Mouse (Mus musculus) megakaryocyte, embryonic 14.5 days (primary cell): ENCODE data around the gene D630039A03Rik. TPM values are rescaled to one million over a fixed set of nuclear protein-coding genes. Genes with fewer than 3 reads are reported as not detected.
"Not testable (repeated sequence)": the region's sequence is repeated elsewhere in the genome, so short reads cannot be mapped to it uniquely, and the experiment has no call there.

Experiments
- H3K27me3 ChIP-seq: replicated peaks from 2 replicates; pipeline ENCODE3; 2012; ENCODE audit warnings: inconsistent platforms
- H3K36me3 ChIP-seq: replicated peaks from 2 replicates; pipeline ENCODE3; 2012; ENCODE audit warnings: low read length, inconsistent platforms, mixed read lengths
- H3K4me1 ChIP-seq: 2 replicates; pipeline ENCODE4 v1.6.1; 2012; ENCODE audit warnings: inconsistent platforms
- H3K4me3 ChIP-seq: replicated peaks from 2 replicates; pipeline ENCODE3; 2012; ENCODE audit warnings: moderate library complexity, mild to moderate bottlenecking, inconsistent platforms
- H3K9me3 ChIP-seq: 2 replicates; pipeline ENCODE4 v1.6.1; 2012; ENCODE audit warnings: inconsistent platforms
- FLI1 ChIP-seq: IDR thresholded peaks from 2 replicates; pipeline ENCODE4 v1.6.1; 2012; ENCODE audit warnings: low read length, inconsistent platforms, mixed read lengths
- GATA1 ChIP-seq: IDR thresholded peaks from 3 replicates; pipeline ENCODE4 v1.6.1; 2012; ENCODE audit warnings: mixed read lengths, low read length, inconsistent platforms, borderline replicate concordance
- polyA plus RNA-seq: library from polyadenylated mRNA; stranded (reverse); fragments of >175 nt; gene quantifications from 2 replicates; pipeline ENCODE4 v1.2.3, GENCODE M21; 2012; ENCODE audit warnings: low replicate concordance; ENCODE audit not compliant: insufficient read depth

D630039A03Rik gene
- polyA plus RNA-seq, 1 experiment = not detected

DNA sequence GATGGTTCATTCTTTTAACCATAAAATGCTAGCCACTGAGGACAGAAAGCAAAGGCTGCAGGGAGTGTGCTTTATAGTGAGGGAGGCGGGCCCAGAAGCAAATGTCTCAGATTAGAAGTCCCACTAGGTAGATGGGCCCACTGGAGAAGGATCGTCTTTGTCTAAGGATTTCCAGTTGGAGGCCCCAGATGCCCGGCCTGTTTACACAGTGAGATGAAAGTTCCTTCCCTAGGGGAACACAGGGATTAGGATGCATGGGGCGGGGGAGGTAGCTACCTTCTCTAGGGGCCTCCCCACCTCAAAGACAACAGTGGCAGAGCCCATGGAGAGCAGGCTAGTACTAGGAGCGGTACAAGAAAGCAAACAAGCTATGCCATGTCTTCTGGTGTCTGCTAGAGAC lies 21.0 kb downstream of the D630039A03Rik start:
- Histone ChIP-seq H3K36me3 (peaks cover 7% of the 10 kb centered on the region), H3K4me1 (peaks cover 12% of the 10 kb centered on the region), H3K27me3 (peaks cover 3% of the 10 kb centered on the region), H3K9me3 (no peaks in the 10 kb centered on the region; the same call in 1 of the 2 replicates), H3K4me3 (no peak overlapping the region)
- TF ChIP-seq GATA1 (no peak), FLI1 (no peak)

DNA sequence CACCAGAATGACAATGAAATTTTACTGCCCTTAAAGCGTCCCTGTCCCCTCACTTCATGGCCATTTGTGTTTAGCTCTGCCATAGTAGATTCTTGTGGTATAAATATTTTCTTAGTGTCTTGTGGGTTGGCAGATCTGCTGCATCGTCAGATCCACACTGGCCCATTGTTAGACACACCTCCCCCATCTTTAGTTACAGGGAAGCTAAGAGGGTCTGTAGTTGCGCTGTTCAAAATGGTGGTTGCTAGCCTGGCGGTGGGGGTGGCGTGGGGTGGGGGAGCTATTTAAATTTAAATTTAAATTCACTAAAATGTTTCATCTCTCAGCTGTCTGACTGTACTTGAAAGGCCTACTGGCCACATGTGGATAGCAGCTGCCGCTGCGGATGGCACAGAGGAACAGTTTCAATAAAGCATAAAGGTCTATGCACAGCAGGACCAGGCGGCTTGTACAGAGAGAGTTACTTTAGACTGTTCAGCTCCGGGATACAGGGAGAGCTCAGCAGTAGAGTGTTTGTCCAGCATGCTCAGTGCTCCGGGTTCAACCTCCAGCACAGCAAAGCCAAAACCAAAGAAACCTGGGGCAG lies 24.0 kb downstream of the D630039A03Rik start:
- Histone ChIP-seq H3K4me1 (peaks cover 12% of the 10 kb centered on the region), H3K9me3 (no peaks in the 10 kb centered on the region), H3K4me3 (no peak overlapping the region), H3K27me3 (no peaks in the 10 kb centered on the region), H3K36me3 (peaks cover 7% of the 10 kb centered on the region)
- TF ChIP-seq GATA1 (no peak), FLI1 (no peak)

DNA sequence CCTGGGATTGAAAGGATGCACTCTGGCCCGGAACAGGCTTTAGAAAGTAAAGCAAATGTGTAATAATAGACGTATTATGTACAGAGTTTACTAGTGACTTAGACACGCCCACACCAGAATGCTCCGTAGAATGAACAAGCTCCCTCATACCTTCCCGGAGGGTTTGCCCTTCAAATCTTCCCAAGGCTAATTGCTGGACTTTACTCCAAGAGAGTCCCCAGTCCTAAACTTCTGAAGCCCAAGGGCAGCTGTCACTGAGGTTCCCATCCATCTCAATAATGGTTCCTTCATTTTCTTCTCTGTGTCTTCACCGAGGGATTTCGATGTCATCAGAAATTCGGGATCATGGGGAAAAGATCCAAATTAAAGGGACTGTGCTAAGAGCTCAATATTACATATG lies 26.3 kb downstream of the D630039A03Rik start:
- H3K27me3 ChIP-seq = no peaks in the 10 kb centered on the region
- TF ChIP-seq GATA1 = no peak
- TF ChIP-seq FLI1 = no peak
- H3K9me3 ChIP-seq = no peaks in the 10 kb centered on the region
- no peaks in the 10 kb centered on the region for H3K4me1 ChIP-seq
- peaks cover 7% of the 10 kb centered on the region for H3K36me3 ChIP-seq
- no peak overlapping the region for H3K4me3 ChIP-seq

DNA sequence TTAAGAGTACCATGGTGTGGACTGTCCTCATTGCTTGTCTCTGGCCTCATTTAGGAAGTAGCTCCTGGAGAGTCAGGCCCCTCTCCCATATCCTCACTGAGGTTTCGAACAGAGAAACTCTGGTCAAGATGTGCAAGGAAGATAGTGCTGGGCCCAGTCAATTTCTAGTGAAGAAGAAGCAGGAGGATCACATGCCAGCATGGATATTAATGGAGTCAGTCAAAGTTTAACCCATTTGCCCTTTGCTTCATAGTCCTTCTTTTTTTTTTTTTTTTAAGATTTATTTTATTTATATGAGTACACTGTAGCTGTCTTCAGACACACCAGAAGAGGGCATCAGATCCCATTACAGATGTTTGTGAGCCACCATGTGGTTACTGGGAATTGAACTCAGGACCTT lies 27.1 kb downstream of the D630039A03Rik start:
- H3K4me3 ChIP-seq, H3K36me3 ChIP-seq, H3K9me3 ChIP-seq, H3K4me1 ChIP-seq, H3K27me3 ChIP-seq: not testable (repeated sequence)

DNA sequence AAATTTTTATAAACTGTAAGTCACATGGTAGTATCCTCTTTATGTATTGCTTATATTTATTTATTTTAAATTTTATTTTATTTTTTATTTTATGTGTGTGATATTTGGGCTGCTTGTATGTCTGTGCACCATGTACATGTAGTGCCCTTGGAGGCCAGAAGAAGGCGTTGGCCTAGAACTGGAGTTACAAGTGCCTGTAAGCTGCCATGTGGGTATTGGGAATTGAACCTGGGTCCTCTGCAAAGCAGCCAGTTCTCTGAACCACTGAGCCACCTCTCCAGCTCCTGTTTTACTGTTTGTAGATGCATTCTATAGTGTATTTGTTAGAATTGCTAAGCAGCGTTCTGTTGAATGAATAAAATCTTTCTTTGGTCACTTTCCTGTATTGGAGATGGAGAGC lies 27.9 kb downstream of the D630039A03Rik start:
- H3K4me3 ChIP-seq = no peak overlapping the region
- no peak for TF ChIP-seq FLI1
- TF ChIP-seq GATA1 = no peak
- peaks cover under 1% of the 10 kb centered on the region; the same call in 1 of the 2 replicates for H3K9me3 ChIP-seq
- H3K36me3 ChIP-seq = peaks cover 6% of the 10 kb centered on the region
- no peaks in the 10 kb centered on the region for H3K27me3 ChIP-seq
- H3K4me1 ChIP-seq = peaks cover 3% of the 10 kb centered on the region; the same call in 1 of the 2 replicates

DNA sequence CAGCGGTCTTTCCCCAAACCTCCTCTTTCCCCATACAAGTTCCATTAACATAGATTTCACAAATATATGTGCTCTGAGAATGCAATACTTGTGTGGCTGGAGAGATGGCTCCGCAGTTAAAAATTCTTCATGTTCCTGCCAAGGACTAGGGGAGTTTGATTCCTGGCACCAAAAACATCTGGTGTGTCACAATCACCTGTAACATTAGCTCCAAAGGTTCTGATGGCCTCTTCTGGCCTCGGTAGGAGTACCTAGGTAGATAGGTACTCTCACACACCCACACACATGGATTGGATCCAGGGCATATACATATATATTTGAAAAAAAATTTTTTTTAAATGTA lies 29.2 kb downstream of the D630039A03Rik start:
- Histone ChIP-seq H3K36me3 (peaks cover 5% of the 10 kb centered on the region), H3K4me1 (peaks cover 4% of the 10 kb centered on the region; the same call in 1 of the 2 replicates), H3K4me3 (no peak overlapping the region), H3K9me3 (peaks cover 9% of the 10 kb centered on the region), H3K27me3 (no peaks in the 10 kb centered on the region)
- TF ChIP-seq FLI1 (no peak), GATA1 (no peak)

DNA sequence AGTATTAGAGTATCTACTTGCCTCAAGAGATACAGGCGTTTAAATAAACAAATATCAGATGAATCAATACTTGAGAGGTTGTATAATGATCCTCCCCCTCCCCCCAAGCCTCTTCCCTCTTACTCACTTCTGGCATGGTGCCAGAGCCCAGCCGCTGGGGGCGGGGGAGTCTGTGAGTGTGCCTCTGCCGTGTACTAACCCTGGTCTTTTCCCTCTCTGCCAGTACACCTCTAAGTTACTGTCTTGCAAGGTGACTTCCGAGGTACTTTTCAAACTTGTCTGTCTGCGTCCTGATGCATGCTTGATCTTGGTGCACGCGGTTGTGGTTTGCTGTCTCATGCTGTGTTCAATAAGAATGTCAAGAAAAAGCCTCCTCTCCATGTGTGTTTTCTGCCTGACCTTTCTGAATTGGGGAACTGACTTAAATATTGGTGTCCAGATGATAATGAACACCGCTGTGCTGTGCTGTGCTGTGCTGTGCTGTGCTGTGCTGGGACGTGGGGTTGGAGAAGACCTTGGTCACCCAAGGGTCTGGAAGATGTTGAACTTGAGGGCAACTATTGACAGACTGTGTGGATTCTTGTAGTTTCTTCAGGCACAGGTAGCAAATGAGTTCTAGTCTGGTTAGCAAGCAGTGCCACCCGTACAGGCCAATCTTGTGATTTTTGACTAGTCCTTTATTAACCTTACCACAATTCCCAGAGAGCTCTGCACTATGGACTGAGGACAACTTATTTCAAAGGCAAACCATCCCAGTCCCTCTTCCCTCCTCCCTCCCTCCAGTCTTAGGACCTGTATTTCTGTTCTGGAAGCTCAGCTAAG lies 29.8 kb downstream of the D630039A03Rik start:
- H3K4me1 ChIP-seq = peaks cover 4% of the 10 kb centered on the region; the same call in 1 of the 2 replicates
- peaks cover 5% of the 10 kb centered on the region for H3K36me3 ChIP-seq
- H3K4me3 ChIP-seq = no peak overlapping the region
- H3K27me3 ChIP-seq = no peaks in the 10 kb centered on the region
- peaks cover 9% of the 10 kb centered on the region for H3K9me3 ChIP-seq
- no peak for TF ChIP-seq GATA1
- no peak for TF ChIP-seq FLI1

DNA sequence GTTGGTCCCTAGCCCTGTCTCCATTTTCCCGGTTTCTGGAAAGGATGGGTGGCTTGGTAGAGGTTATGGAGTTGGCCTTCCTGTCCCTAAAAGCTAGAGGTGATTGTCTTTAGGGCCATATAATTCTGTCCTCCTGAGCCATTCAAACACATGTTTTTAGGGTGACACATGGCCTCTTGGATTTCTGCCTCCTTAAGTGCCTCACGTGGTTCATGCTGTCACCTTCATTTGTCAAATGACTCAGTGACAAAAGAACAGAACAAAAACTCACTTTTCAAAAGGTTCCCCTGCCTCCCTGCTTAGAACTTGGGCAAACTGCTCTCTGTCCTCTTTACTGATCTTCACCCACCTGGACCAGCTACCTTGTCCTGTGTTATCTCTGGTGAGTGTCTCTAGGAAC lies 30.9 kb downstream of the D630039A03Rik start:
- Histone ChIP-seq H3K4me3 (no peak overlapping the region), H3K27me3 (no peaks in the 10 kb centered on the region), H3K36me3 (peaks cover 5% of the 10 kb centered on the region), H3K4me1 (peaks cover 4% of the 10 kb centered on the region; the same call in 1 of the 2 replicates), H3K9me3 (peaks cover 9% of the 10 kb centered on the region)
- TF ChIP-seq FLI1 (no peak), GATA1 (no peak)

DNA sequence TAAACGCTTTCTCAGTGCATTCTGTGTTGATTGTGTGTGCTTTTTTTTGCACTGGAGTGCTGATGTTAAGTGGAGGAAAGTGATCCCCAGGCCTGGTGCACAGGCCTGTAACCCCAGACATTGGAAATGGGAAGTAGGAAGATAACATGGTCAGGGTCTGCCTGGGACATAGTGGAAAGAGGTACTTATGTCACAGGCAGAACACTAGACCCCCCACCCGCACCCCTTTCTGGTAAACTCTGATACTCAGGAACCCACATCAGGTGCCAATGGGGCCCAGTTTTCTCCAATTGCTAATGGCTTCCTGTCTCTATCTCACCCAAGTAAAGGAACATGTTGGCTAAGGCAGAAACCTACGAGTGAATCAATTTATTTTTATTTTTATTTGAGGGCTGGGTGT lies 31.6 kb downstream of the D630039A03Rik start:
- TF ChIP-seq FLI1 (no peak), GATA1 (no peak)
- Histone ChIP-seq H3K4me1 (peaks cover 8% of the 10 kb centered on the region), H3K9me3 (peaks cover 9% of the 10 kb centered on the region), H3K27me3 (no peaks in the 10 kb centered on the region), H3K4me3 (no peak overlapping the region), H3K36me3 (peaks cover 5% of the 10 kb centered on the region)
